Mouse (Mus musculus) bone marrow macrophage, adult 2 months (primary cell): ENCODE measurements around the gene Umad1.

Experiments
- CTCF ChIP-seq: IDR thresholded peaks from 2 replicates; pipeline ENCODE4 v1.5.1; 2012; ENCODE audit warnings: low read depth, mild to moderate bottlenecking, low read length, moderate library complexity
- POLR2A ChIP-seq: IDR thresholded peaks from 2 replicates; pipeline ENCODE4 v1.6.1; 2012; ENCODE audit warnings: mild to moderate bottlenecking, low read depth, low read length, borderline replicate concordance

DNA sequence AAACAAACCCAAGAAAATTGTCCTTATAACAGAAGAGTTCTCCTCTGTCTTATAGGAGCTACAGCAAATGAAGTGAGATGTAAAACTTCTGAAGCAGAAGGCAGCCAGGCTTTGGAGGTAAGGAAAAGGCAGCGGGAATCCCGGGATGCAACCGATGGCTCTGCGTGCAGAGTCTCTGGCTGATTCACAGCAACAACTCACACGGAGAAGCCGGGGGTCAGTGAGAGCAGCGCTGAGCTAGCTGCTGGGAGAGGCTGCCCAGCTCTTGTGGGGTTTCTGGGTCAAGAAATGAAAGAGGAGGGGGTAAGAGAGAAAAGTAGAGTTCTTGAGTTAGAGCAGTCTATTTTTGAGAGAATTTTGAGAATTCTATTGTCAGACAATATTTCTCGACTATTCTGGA, 114.8 kb downstream of the Umad1 start:
- TF ChIP-seq CTCF (no peak), POLR2A (no peak)
